Mouse (Mus musculus): ENCODE measurements around the gene Gm20547. TPM values are rescaled to one million over a fixed set of nuclear protein-coding genes. Genes with fewer than 3 reads are reported as not detected.

Gene Gm20547
- polyA plus RNA-seq, 1 experiment from 2014 or later = not detected

- 68% methylated on average over 3 of the region's 3 CpGs for WGBS
- H3K36me3 ChIP-seq (ENCODE audit: control insufficient read depth, insufficient read depth, low read length) = no peaks in the 10 kb centered on the region
These were observed 74.7 kb downstream of the Gm20547 start for GRCm38 (mm10) chr17:34807176-34807575.

More at GRCm38 (mm10) chr17:34807176-34807575, 74.7 kb downstream of the Gm20547 start:
- H3K4me2 ChIP-seq (replicated peaks; ENCODE audit: low read depth, low read length) = no peak overlapping the region
- H3K4me3 ChIP-seq (ENCODE audit: low read length) = no peak overlapping the region
- H3K9ac ChIP-seq (ENCODE audit: low read depth, low read length) = no peak overlapping the region
- H3K9me3 ChIP-seq (ENCODE audit: control insufficient read depth, low read length) = 0 out of 2 replicates have a peak, but pooled peaks cover 4% of the 10 kb centered on the region
- no peaks in the 10 kb centered on the region for H3K27me3 ChIP-seq (ENCODE audit: control insufficient read depth, insufficient read depth, low read length)
- no peak for ATAC-seq (ENCODE audit: low FRiP score, low TSS enrichment)
- no peaks in the 10 kb centered on the region for H3K4me1 ChIP-seq (ENCODE audit: control insufficient read depth, insufficient read depth, low read length)
- no peak overlapping the region for H3K27ac ChIP-seq (ENCODE audit: low read depth, low read length)

Small RNAs within 50 kb of the gene (microRNA-seq; reads per million reads assigned to microRNA genes)
- gene Mir6970 = 0.63 reads per million
- 1.5 reads per million for gene Mir6971
- not detected for gene Mir6972

Other genes starting within 250 kb of the Gm20547 start
- gene Fkbpl, start 237.3 kb downstream of the Gm20547 start, polyA plus RNA-seq (2014; fragmentation: Nextera tagmentation; extraction: Ambion mirVana) = 14.8 and 16.5 TPM in 2 replicates
- gene Atf6b, start 234.9 kb downstream of the Gm20547 start, polyA plus RNA-seq (2014; fragmentation: Nextera tagmentation; extraction: Ambion mirVana) = 54.6 and 61.7 TPM in 2 replicates
- 0.15 and 0.26 TPM in 2 replicates for gene Tnxb, start 211.5 kb downstream of the Gm20547 start, polyA plus RNA-seq (2014; fragmentation: Nextera tagmentation; extraction: Ambion mirVana)
- gene C4b, start 138.2 kb downstream of the Gm20547 start, polyA plus RNA-seq (2014; fragmentation: Nextera tagmentation; extraction: Ambion mirVana) = not detected in 2 replicates
- not detected in 2 replicates for gene Cyp21a1, start 77.5 kb downstream of the Gm20547 start, polyA plus RNA-seq (2014; fragmentation: Nextera tagmentation; extraction: Ambion mirVana)
- 25.2 and 28.7 TPM in 2 replicates for gene Stk19, start 45.1 kb downstream of the Gm20547 start, polyA plus RNA-seq (2014; fragmentation: Nextera tagmentation; extraction: Ambion mirVana)
- 55.7 and 66.4 TPM in 2 replicates for gene Dxo, start 45.0 kb downstream of the Gm20547 start, polyA plus RNA-seq (2014; fragmentation: Nextera tagmentation; extraction: Ambion mirVana)
- 22.8 and 45.9 TPM in 2 replicates for gene Skiv2l, start 31.8 kb downstream of the Gm20547 start, polyA plus RNA-seq (2014; fragmentation: Nextera tagmentation; extraction: Ambion mirVana)
- gene Nelfe, start 31.7 kb downstream of the Gm20547 start, polyA plus RNA-seq (2014; fragmentation: Nextera tagmentation; extraction: Ambion mirVana) = 107 and 119 TPM in 2 replicates
- gene Cfb, start 19.5 kb downstream of the Gm20547 start, polyA plus RNA-seq (2014; fragmentation: Nextera tagmentation; extraction: Ambion mirVana) = 4.0 and 5.4 TPM in 2 replicates
- gene Zbtb12, start 2.6 kb downstream of the Gm20547 start, polyA plus RNA-seq (2014; fragmentation: Nextera tagmentation; extraction: Ambion mirVana) = 2.1 and 3.7 TPM in 2 replicates
- 1.7 and 1.9 TPM in 2 replicates for gene C2, start 16.2 kb upstream of the Gm20547 start, polyA plus RNA-seq (2014; fragmentation: Nextera tagmentation; extraction: Ambion mirVana)
- 70.5 and 76.9 TPM in 2 replicates for gene Ehmt2, start 16.4 kb upstream of the Gm20547 start, polyA plus RNA-seq (2014; fragmentation: Nextera tagmentation; extraction: Ambion mirVana)
- gene Slc44a4, start 32.4 kb upstream of the Gm20547 start, polyA plus RNA-seq (2014; fragmentation: Nextera tagmentation; extraction: Ambion mirVana) = 5.4 and 7.7 TPM in 2 replicates
- 19.6 and 23.2 TPM in 2 replicates for gene Neu1, start 49.2 kb upstream of the Gm20547 start, polyA plus RNA-seq (2014; fragmentation: Nextera tagmentation; extraction: Ambion mirVana)
- gene Hspa1b, start 77.2 kb upstream of the Gm20547 start, polyA plus RNA-seq (2014; fragmentation: Nextera tagmentation; extraction: Ambion mirVana) = 0.54 and 0.80 TPM in 2 replicates
- gene Gm20481, start 87.9 kb upstream of the Gm20547 start, polyA plus RNA-seq (2014; fragmentation: Nextera tagmentation; extraction: Ambion mirVana) = not detected in 2 replicates
- gene Hspa1a, start 90.1 kb upstream of the Gm20547 start, polyA plus RNA-seq (2014; fragmentation: Nextera tagmentation; extraction: Ambion mirVana) = 4.3 and 4.8 TPM in 2 replicates
- gene Hspa1l, start 90.7 kb upstream of the Gm20547 start, polyA plus RNA-seq (2014; fragmentation: Nextera tagmentation; extraction: Ambion mirVana) = 0.79 and 1.3 TPM in 2 replicates
- 240 and 246 TPM in 2 replicates for gene Lsm2, start 99.8 kb upstream of the Gm20547 start, polyA plus RNA-seq (2014; fragmentation: Nextera tagmentation; extraction: Ambion mirVana)
- gene Vars, start 118.9 kb upstream of the Gm20547 start, polyA plus RNA-seq (2014; fragmentation: Nextera tagmentation; extraction: Ambion mirVana) = 96.4 and 137 TPM in 2 replicates
- 0.13 and 0.28 TPM in 2 replicates for gene Vwa7, start 134.5 kb upstream of the Gm20547 start, polyA plus RNA-seq (2014; fragmentation: Nextera tagmentation; extraction: Ambion mirVana)
- gene Sapcd1, start 146.0 kb upstream of the Gm20547 start, polyA plus RNA-seq (2014; fragmentation: Nextera tagmentation; extraction: Ambion mirVana) = 6.6 and 10.9 TPM in 2 replicates
- gene Msh5, start 164.7 kb upstream of the Gm20547 start, polyA plus RNA-seq (2014; fragmentation: Nextera tagmentation; extraction: Ambion mirVana) = 4.9 and 5.9 TPM in 2 replicates
- gene Clic1, start 167.9 kb upstream of the Gm20547 start, polyA plus RNA-seq (2014; fragmentation: Nextera tagmentation; extraction: Ambion mirVana) = 72.1 and 172 TPM in 2 replicates
- 355 and 422 TPM in 2 replicates for gene Ddah2, start 177.0 kb upstream of the Gm20547 start, polyA plus RNA-seq (2014; fragmentation: Nextera tagmentation; extraction: Ambion mirVana)
- gene Ly6g6c, start 183.3 kb upstream of the Gm20547 start, polyA plus RNA-seq (2014; fragmentation: Nextera tagmentation; extraction: Ambion mirVana) = 0.20 and 0.30 TPM in 2 replicates
- 0.36 and 0.46 TPM in 2 replicates for gene Mpig6b, start 184.1 kb upstream of the Gm20547 start, polyA plus RNA-seq (2014; fragmentation: Nextera tagmentation; extraction: Ambion mirVana)
- 0.81 and 1.3 TPM in 2 replicates for gene Ly6g6e, start 194.9 kb upstream of the Gm20547 start, polyA plus RNA-seq (2014; fragmentation: Nextera tagmentation; extraction: Ambion mirVana)
- gene Ly6g6d, start 196.0 kb upstream of the Gm20547 start, polyA plus RNA-seq (2014; fragmentation: Nextera tagmentation; extraction: Ambion mirVana) = 4.3 and 4.8 TPM in 2 replicates
- gene Ly6g6f, start 203.6 kb upstream of the Gm20547 start, polyA plus RNA-seq (2014; fragmentation: Nextera tagmentation; extraction: Ambion mirVana) = 0.31 and 0.34 TPM in 2 replicates
- 73.9 and 85.7 TPM in 2 replicates for gene Abhd16a, start 207.2 kb upstream of the Gm20547 start, polyA plus RNA-seq (2014; fragmentation: Nextera tagmentation; extraction: Ambion mirVana)
- gene Ly6g5c, start 226.2 kb upstream of the Gm20547 start, polyA plus RNA-seq (2014; fragmentation: Nextera tagmentation; extraction: Ambion mirVana) = not detected in 2 replicates
- 1.2 and 1.3 TPM in 2 replicates for gene Ly6g5b, start 233.4 kb upstream of the Gm20547 start, polyA plus RNA-seq (2014; fragmentation: Nextera tagmentation; extraction: Ambion mirVana)
- gene Gpank1, start 239.4 kb upstream of the Gm20547 start, polyA plus RNA-seq (2014; fragmentation: Nextera tagmentation; extraction: Ambion mirVana) = 19.4 and 20.8 TPM in 2 replicates
- 325 and 334 TPM in 2 replicates for gene Csnk2b, start 240.0 kb upstream of the Gm20547 start, polyA plus RNA-seq (2014; fragmentation: Nextera tagmentation; extraction: Ambion mirVana)
- 9.4 and 10.0 TPM in 2 replicates for gene D17H6S53E, start 244.3 kb upstream of the Gm20547 start, polyA plus RNA-seq (2014; fragmentation: Nextera tagmentation; extraction: Ambion mirVana)